Mouse (Mus musculus) stomach, embryonic 14.5 days (tissue): ENCODE measurements around the gene Nacad. TPM values are rescaled to one million over a fixed set of nuclear protein-coding genes. Genes with fewer than 3 reads are reported as not detected.

Experiments used
- ATAC-seq: fragments of 200-750 bp; cut with Nextera tagmentation; 2 replicates; pipeline ENCODE4 v1.8.0; 2017; ENCODE audit warnings: low read depth, moderate TSS enrichment; ENCODE audit not compliant: insufficient number of reproducible peaks, insufficient read depth, low FRiP score
- H3K27ac ChIP-seq: fragments of 300-500 bp; sonication (generic); 2 replicates; pipeline ENCODE4 v1.5.1; 2014; ENCODE audit warnings: mild to moderate bottlenecking, low read length, moderate library complexity, mixed read lengths
- H3K27me3 ChIP-seq: fragments of 300-500 bp; sonication (generic); 2 replicates; pipeline ENCODE4 v1.6.1; 2014; ENCODE audit warnings: low read length, control low read depth, mixed read lengths; ENCODE audit not compliant: control insufficient read depth, insufficient read depth
- H3K36me3 ChIP-seq: fragments of 300-500 bp; sonication (generic); 2 replicates; pipeline ENCODE4 v1.6.1; 2014; ENCODE audit warnings: mild to moderate bottlenecking, control low read depth, low read length, moderate library complexity, mixed read lengths; ENCODE audit not compliant: control insufficient read depth, insufficient read depth
- H3K4me1 ChIP-seq: fragments of 300-500 bp; sonication (generic); 2 replicates; pipeline ENCODE4 v1.6.1; 2014; ENCODE audit warnings: low read length, control low read depth, mixed read lengths; ENCODE audit not compliant: control insufficient read depth, insufficient read depth
- H3K4me2 ChIP-seq: fragments of 300-500 bp; sonication (generic); replicated peaks from 2 replicates; pipeline ENCODE4 v1.6.1; 2014; ENCODE audit warnings: low read depth, low read length, control low read depth
- H3K4me3 ChIP-seq: fragments of 300-500 bp; sonication (generic); 2 replicates; pipeline ENCODE4 v1.5.1; 2014; ENCODE audit warnings: low read depth, low read length, control low read depth
- H3K9ac ChIP-seq: fragments of 300-500 bp; sonication (generic); replicated peaks from 2 replicates; pipeline ENCODE4 v1.6.1; 2014; ENCODE audit warnings: low read depth, mild to moderate bottlenecking, control low read depth, low read length, moderate library complexity, mixed read lengths
- H3K9me3 ChIP-seq: fragments of 300-500 bp; sonication (generic); 2 replicates; pipeline ENCODE4 v1.6.1; 2016; ENCODE audit warnings: low read depth, low read length, control low read depth; ENCODE audit not compliant: control insufficient read depth
- WGBS: fragments of 180-500 bp; shearing (Covaris S2); extraction: QIAGEN DNeasy Blood & Tissue Kit; methylation state at CpG from one replicate; pipeline ENCODE4 v1.1.7; 2014; 5-methylcytosine and 5-hydroxymethylcytosine counted together
- polyA plus RNA-seq: library from polyadenylated mRNA; unstranded; fragments of >200 nt; fragmentation: Nextera tagmentation; extraction: Ambion mirVana; gene quantifications from 2 replicates; pipeline ENCODE4 v1.2.1, GENCODE M21; 2014

Gene Nacad
- polyA plus RNA-seq, 1 experiment from 2014 or later, result 9.2 TPM

DNA sequence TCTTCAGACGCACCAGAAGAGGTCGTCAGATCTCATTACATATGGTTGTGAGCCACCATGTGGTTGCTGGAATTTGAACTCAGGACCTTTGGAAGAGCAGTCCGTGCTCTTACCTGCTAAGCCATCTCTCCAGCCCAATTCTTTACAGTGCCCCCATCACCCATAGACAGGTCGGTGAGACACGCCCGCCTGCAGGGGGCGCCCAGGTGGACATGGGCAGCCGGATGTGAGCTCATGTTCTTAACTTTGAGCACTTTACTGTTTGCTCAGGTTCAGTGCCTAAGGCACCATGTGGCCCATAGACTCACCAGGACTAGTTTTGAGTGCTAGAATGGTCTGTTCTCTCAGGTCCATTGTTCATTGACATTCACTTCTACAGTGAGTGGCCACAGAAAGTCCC is 30.3 kb upstream of the Nacad start:
- no peak for ATAC-seq
- H3K36me3 ChIP-seq, result no peaks in the 10 kb centered on the region
- whole genome bisulfite sequencing, result 73% methylated on average over 8 of the region's 8 CpGs
- no peak overlapping the region for H3K27ac ChIP-seq
- no peak overlapping the region for H3K4me2 ChIP-seq
- no peaks in the 10 kb centered on the region for H3K9me3 ChIP-seq
- H3K4me1 ChIP-seq, result no peaks in the 10 kb centered on the region
- no peak overlapping the region for H3K9ac ChIP-seq
- no peaks in the 10 kb centered on the region for H3K27me3 ChIP-seq
- H3K4me3 ChIP-seq, result no peak overlapping the region

- no peak overlapping the region for H3K4me2 ChIP-seq
- H3K27me3 ChIP-seq, result no peaks in the 10 kb centered on the region
- ATAC-seq, result no peak
- H3K4me1 ChIP-seq, result peaks cover 7% of the 10 kb centered on the region
- no peak overlapping the region for H3K27ac ChIP-seq
- H3K36me3 ChIP-seq, result no peaks in the 10 kb centered on the region
- no peak overlapping the region for H3K4me3 ChIP-seq
- no peak overlapping the region for H3K9ac ChIP-seq
- H3K9me3 ChIP-seq, result no peaks in the 10 kb centered on the region
Measured at GRCm38 (mm10) chr11:6629655-6630054, 23.8 kb upstream of the Nacad start.

GRCm38 (mm10) chr11:6628568-6628967 is 22.7 kb upstream of the Nacad start:
- Histone ChIP-seq H3K9ac (no peak overlapping the region), H3K36me3 (peaks cover 10% of the 10 kb centered on the region), H3K4me2 (no peak overlapping the region), H3K27ac (no peak overlapping the region), H3K27me3 (no peaks in the 10 kb centered on the region), H3K4me1 (peaks cover 18% of the 10 kb centered on the region), H3K9me3 (no peaks in the 10 kb centered on the region), H3K4me3 (no peak overlapping the region)
- WGBS, result 29% methylated on average over 4 of the region's 4 CpGs
- no peak for ATAC-seq

DNA sequence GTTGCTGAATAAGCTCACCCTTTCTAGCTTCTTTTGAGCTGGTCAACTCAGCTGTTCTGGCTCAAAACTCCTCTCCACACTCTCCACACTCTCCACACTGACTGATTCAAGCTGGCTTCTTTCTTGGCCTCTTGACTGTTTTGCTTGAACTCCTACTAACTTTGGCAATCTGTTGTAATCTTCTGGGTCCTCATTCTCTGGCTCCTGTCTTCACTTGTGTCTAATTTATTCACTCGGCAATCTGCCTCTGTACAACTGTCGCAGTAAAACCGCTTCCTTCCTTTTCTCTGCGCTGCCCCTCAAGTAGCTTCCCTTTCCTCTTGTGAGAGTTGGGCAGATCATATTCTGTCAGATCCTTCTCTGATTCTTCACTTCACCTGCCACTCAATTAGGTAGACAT is 21.9 kb upstream of the Nacad start:
- Histone ChIP-seq H3K4me1 (peaks cover 18% of the 10 kb centered on the region), H3K27ac (no peak overlapping the region), H3K9ac (no peak overlapping the region), H3K9me3 (no peaks in the 10 kb centered on the region), H3K27me3 (no peaks in the 10 kb centered on the region), H3K4me3 (no peak overlapping the region), H3K4me2 (no peak overlapping the region), H3K36me3 (peaks cover 18% of the 10 kb centered on the region)
- no peak for ATAC-seq
- WGBS, result 92% methylated on average over 4 of the region's 4 CpGs

GRCm38 (mm10) chr11:6626388-6626772 is 20.5 kb upstream of the Nacad start:
- Histone ChIP-seq H3K4me3 (peak overlapping the region; percentile 60), H3K9ac (peak overlapping the region; percentile 74), H3K9me3 (no peaks in the 10 kb centered on the region), H3K36me3 (peaks cover 30% of the 10 kb centered on the region), H3K4me2 (peak overlapping the region; percentile 55), H3K27me3 (no peaks in the 10 kb centered on the region), H3K27ac (peak overlapping the region; percentile 84), H3K4me1 (peaks cover 18% of the 10 kb centered on the region)
- peak; percentile 19; the same call in 1 of the 2 replicates for ATAC-seq
- 7% methylated on average over 16 of the region's 16 CpGs for WGBS

DNA sequence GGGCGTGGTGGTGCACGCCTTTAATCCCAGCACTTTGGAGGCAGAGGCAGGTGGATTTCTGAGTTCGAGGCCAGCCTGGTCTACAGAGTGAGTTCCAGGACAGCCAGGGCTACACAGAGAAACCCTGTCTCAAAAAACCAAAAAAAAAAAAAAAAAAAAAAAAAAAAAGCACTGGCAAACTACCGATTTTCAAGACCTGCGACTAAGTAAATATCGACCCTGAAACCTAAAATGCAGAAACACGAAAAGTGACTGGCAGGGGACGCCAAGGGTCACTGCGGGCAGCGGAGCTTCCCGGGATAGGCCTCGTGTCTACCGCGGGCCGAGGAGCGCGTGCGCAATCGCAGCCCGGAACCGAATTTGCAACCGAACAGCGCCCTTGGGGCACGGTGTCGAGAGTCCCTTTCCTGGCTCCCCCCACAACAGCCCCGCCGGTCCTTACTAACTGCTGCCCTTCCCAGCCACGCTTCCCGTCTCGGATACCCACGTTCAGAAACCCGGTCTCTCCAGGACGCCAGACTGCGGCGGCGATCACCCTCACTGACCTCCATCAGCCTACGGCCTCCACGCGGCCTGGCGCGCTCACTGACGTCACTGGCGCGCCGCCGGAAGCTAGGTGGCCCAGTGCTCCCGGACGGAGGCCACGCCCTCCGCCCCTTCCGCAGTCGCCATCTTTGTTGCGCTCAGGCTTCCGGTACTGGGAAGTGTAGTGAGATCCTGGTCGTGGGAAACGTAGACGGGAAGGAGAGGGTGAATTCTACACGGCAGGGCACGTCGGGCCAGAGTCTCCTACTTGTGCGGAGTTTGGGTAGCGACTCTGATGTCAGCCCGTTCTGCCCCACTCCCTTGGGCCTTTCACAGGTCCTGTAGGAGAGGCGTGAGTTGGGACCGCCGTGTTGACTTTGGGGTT is 19.9 kb upstream of the Nacad start, which contains the start of gene Tbrg4:
TSS of gene Tbrg4 (minus strand) at position 590 of the 910 bp plus-strand sequence.
- peak within 1 kb of the TSS; percentile 84 for H3K27ac ChIP-seq
- peaks cover 37% of the 10 kb centered on the region for H3K36me3 ChIP-seq
- H3K4me1 ChIP-seq, result peaks cover 18% of the 10 kb centered on the region
- under 1% methylated on average over 65 of the region's 66 CpGs for WGBS
- peak; percentile 95 for ATAC-seq
- no peaks in the 10 kb centered on the region for H3K9me3 ChIP-seq
- peak within 1 kb of the TSS; percentile 60 for H3K4me3 ChIP-seq
- H3K27me3 ChIP-seq, result no peaks in the 10 kb centered on the region
- H3K4me2 ChIP-seq, result peak within 1 kb of the TSS; percentile 69
- peak within 1 kb of the TSS; percentile 74 for H3K9ac ChIP-seq

DNA sequence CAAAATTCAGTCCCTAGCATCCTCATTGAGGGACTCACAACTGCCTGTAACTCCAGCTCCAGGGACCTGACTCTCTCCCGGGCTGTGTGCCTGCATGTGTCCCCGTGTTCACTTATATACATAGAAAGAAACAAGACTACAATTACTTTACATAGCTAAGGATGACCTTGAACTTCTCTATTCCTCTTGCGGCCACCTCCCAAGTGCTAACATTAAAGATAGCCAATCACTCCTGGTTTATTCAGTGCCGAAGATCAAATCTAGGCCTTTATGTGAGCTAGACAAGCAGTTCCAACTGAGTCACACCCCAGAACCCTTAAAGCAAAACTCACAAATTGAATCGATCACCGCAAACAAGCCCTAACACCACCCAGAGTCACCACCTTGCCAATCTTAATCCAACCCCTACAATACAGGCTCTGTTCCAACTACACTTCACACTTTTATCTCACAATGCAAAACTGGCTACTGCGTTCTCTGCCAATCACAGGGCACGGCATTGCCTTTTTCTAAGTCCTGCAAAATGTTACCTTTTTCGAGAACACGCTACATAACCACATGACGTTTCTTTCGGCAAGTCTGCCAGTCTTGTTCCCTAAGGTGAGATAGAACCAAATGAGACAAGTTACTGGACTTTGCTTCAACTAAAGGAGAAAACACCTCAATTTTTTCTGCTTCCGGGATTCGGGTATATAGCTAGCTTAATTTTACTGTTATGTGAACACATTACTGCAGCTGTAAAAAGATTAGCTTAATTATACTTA is 18.9 kb upstream of the Nacad start:
- H3K36me3 ChIP-seq, result peaks cover 46% of the 10 kb centered on the region
- H3K4me2 ChIP-seq, result peak overlapping the region; percentile 69
- peaks cover 18% of the 10 kb centered on the region for H3K4me1 ChIP-seq
- no peaks in the 10 kb centered on the region for H3K27me3 ChIP-seq
- peak overlapping the region; percentile 74 for H3K9ac ChIP-seq
- H3K27ac ChIP-seq, result no peak overlapping the region
- 66% methylated on average over 14 of the region's 14 CpGs for WGBS
- H3K4me3 ChIP-seq, result peak overlapping the region; percentile 60
- H3K9me3 ChIP-seq, result no peaks in the 10 kb centered on the region
- no peak for ATAC-seq

GRCm38 (mm10) chr11:6623704-6624103 is 17.9 kb upstream of the Nacad start:
- Histone ChIP-seq H3K4me1 (peaks cover 18% of the 10 kb centered on the region), H3K9ac (no peak overlapping the region), H3K27me3 (no peaks in the 10 kb centered on the region), H3K4me3 (0 out of 2 replicates have a peak overlapping the region, but pooled peaks have one; percentile 60), H3K27ac (no peak overlapping the region), H3K9me3 (no peaks in the 10 kb centered on the region), H3K36me3 (peaks cover 57% of the 10 kb centered on the region), H3K4me2 (peak overlapping the region; percentile 69; the same call in 1 of the 2 replicates)
- WGBS, result 87% methylated on average over 10 of the region's 10 CpGs
- ATAC-seq, result no peak
